Mouse (Mus musculus): ENCODE measurements at regions not wholly inside any gene's neighbourhood (a gene's known extent, or its start where the extent isn't known, plus 50 kb on each side); places are given as distances from the start of the nearest gene placed in this dataset.
"Not testable (repeated sequence)": the region's sequence is repeated elsewhere in the genome, so short reads cannot be mapped to it uniquely, and the experiment has no call there.

GRCm38 (mm10) chr10:117567379-117568137 is 61.7 kb upstream of the Cpm start:
- DNase-seq: no peak

DNA sequence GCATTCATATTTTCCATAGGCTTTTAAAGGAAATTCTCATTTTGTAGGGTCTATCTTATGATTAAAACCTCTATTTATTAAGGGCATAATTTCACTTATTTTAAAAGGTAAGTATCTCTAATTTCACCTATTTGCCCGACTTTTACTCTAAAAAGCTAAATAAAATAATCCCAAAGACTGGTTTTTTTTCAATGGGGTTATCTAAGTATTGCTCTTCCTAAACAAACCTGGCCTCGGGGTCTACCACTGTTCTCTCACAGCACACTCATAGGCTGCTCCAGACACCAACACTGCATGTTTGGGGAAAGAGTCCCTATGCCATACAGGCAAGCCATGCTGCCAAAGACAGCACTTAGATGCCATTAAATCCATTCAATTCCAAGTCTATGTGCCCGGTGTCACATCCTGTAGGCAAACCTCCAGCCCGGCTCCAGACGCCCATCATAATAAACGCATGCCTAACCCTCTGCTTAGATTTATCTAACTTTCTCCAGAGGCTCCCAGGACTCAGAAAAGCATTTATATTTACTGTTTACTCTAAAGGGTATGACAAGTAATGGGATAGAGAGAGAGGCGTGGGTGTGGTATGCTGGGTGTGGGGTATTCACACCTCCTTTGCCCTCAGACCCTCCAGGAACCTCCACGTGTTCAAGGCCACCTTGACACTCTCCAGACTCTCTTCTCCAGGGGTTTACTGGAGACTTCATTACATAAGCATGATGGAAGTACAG is 62.5 kb upstream of the Cpm start:
- no peak for DNase-seq

DNA sequence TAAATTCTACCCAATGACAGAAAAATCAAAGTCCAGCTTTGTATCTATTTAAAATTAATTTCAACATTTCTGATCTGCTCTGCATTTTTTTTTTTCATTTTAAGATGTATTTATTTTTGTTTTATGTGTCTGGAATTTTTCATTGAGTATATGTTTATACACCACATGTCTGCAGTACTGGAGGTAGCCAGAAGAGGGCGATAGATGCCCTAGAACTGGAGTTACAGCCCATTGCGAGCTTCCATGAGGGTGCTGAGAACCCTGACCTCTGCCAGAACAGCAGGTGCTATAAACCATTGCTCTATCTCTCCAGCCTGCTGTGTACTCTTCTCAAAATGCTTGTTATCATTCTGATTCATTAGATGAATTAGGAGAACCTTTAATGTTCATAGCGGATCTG is 63.1 kb upstream of the Cpm start:
- DNase-seq: no peak

DNA sequence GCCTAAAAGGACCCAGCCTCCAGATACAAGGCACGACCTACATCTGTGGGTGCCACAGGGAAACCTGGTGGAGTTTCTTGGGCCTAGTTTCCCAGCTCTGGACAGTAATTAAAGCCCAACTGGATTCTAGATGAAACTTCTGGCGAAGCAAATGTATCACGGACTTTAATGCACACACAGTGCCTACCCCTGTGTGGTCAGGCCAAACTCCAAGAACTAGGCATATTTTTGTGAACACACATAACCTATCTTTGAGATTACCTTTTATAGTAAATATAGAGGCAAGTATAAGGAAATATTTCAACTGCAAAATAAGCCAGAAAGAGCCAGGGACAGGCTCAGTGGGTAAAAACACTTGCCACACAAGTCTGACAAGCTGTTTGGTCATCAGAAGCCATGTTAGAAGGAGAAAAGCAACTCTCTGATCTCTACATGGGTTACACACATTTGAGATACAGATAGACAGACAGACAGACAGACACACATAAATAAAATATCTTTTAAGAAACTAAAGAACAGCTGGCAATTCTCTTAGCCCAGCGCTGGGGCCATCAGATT is 63.7 kb upstream of the Cpm start:
- no peak for DNase-seq

GRCm38 (mm10) chr10:117565110-117565509 is 64.2 kb upstream of the Cpm start:
- DNase-seq: no peak

DNA sequence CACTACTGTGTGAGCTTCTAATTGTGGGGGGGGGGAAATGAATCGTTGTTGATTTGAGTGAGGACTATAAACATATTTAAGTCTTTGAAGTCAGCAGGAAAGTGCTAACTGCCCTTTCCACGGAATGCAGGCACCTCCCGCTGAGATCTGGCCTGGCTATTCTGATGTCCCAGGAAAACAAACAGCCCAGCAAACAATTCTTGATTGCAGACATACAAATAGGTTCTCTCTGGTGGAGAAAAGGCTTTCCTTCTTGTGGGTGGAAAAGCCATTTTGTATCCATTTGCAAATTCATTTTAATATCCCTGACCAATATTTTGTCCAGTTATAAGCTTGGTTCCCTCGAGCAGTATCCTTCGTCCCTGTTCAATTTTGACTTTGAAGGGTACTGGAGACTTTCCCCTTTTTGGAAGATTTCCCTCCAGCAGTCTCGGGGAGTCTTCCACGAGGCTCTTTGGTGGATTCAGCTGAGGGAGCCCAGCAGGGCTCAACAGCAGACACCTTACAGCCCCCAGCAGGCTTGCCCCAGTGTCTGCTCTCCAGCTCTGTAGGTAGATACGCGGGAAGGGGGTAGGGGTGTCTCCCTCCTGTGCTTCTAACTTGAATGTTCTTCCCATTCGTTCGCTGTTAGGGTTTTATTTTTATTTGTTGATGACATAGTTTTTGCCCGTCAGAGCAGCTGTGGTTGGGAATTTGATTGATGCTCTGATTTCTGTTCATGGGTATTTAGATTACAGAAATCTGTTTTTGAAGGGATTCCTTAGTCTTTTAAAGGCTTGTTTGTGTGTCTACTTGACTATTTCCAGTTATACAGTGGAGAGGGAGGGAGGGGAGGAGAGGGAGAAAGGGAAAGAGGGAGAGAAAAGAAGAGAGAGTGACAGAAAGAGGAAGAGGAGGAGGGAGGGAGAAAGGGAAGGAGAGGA is 64.9 kb upstream of the Cpm start:
- DNase-seq: no peak

DNA sequence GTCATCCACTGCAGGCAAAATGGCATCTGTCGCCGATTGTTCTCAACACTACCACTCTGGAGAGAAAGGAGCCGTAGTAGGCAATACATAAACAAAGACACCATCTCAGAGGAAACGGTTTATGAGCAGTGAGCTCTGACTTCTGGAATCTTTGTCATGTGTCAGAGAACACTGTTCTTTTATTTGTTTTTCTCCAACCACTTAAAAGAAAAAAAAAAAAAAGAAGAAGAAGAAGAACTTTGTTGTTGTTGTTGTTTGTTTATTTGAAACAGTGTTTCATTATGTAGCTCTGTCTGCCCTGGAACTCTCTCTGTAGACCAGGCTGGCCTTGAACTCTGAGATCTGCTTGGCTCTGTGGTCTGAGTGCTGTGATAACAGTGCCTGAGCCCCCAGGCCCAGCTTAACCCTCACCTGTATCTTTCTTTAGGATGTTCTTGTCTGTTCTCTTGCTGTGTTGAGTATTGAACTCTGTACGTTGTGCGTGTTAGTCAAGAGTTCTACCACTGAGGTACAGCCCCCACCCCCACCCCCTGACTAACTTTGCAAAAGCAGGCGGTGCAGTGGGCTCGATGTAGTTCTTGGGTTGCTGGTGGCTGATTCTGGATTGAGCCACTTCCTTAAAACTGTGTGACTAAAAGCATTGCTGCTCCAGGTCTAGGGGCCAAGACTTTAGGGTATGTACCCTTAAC is 65.7 kb upstream of the Cpm start:
- no peak for DNase-seq

DNA sequence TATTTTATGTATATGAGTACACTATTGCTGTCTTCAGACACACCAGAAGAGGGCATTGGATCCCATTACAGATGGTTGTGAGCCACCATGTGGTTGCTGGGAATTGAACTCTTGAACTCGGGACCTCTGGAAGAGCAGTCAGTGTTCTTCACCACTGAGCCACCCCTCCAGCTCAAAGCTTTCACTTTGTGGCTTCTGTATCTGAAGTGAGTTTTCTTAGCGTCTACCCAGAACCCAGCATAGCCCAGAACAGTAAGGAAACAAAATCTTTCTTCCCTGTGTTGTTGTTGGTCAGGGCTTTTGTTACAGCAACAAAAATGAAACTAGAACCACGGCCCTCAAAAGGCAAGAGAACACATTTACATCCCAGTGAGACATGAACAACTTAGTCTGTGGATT is 66.5 kb upstream of the Cpm start:
- DNase-seq: not testable (repeated sequence)

- no peak for DNase-seq
These were observed 67.1 kb upstream of the Cpm start for GRCm38 (mm10) chr10:117561909-117562849.

- no peak for DNase-seq
These were observed 68.0 kb upstream of the Cpm start for GRCm38 (mm10) chr10:117561279-117561820.

- DNase-seq: no peak
These were observed 68.7 kb upstream of the Cpm start for GRCm38 (mm10) chr10:117560396-117561278.

GRCm38 (mm10) chr10:117559615-117560395 is 69.5 kb upstream of the Cpm start:
- no peak for DNase-seq

- DNase-seq: no peak
These were observed 70.2 kb upstream of the Cpm start for GRCm38 (mm10) chr10:117558891-117559614.

DNA sequence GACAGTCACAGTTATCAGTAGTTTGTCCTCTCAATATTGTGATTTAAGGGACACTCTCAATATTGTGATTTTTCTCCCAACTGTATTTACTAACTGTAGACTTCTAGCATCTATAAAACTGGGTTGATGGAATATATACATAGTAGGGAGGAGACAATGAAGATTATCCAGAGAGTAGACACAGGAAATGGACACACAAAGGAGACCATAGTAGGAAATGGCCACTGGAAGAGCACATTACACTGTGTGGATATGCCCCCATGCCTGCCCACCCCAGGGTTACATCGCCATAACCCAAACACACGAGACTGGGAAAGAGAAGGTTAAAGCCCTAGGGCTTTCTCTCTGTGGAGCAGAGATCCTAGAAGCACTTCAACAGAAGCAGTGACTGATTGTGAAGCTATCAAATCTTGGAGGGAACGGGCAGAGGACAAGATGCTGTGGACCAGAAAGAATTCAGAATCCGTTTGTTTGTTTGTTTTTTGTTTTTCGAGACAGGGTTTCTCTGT is 71.0 kb upstream of the Cpm start:
- no peak for DNase-seq

GRCm38 (mm10) chr10:117557666-117558065 is 71.6 kb upstream of the Cpm start:
- DNase-seq: no peak

DNA sequence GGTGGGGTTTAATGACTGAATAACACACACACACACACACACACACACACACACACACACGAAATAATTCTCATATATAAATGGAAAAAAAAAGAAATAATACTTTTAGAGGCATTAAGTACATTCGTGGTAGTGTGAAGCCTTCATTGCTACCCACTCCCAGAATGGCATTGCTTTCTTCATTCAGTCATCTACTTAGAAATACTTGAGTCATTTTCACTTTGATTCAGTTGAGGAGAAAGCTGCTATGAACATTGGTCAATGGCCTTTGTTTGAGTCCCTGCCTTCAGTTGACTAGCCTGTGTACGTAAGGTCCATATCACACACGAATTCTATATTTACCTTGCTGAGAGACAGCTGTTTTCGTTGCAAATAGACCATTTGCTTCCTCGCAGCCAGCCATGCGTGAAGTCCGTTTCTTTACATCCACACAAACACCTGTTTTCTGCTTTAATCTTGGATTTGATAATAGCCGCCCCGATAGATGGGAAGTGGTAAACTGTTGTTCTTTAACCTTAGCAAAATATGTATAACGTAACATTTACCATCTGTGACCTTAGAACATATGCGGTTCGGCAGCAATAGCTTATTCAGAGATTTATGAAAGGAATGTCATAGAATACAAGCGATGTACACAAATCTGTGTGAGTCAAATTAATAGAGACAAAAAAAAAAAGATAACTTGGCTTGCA is 72.3 kb upstream of the Cpm start:
- no peak for DNase-seq

- no peak for DNase-seq
These were observed 73.1 kb upstream of the Cpm start for GRCm38 (mm10) chr10:117556027-117556789.

Measured in cerebellum, postnatal 36 days (tissue).